Mouse (Mus musculus) kidney, embryonic 16.5 days (tissue): Measurements from ENCODE around the gene Slc4a3. TPM values are rescaled to one million over a fixed set of nuclear protein-coding genes. Genes with fewer than 3 reads are reported as not detected.

ENCODE experiments used
- ATAC-seq: fragments of 200-750 bp; cut with Nextera tagmentation; 2 replicates; pipeline ENCODE4 v1.8.0; 2017; ENCODE audit warnings: moderate TSS enrichment; ENCODE audit not compliant: low FRiP score, low TSS enrichment
- H3K27ac ChIP-seq: fragments of 300-500 bp; sonication (generic); 2 replicates; pipeline ENCODE4 v1.5.1; 2014; ENCODE audit warnings: low read length
- H3K27me3 ChIP-seq: fragments of 300-500 bp; sonication (generic); 2 replicates; pipeline ENCODE4 v1.6.1; 2014; ENCODE audit warnings: low read length, control low read depth, mixed read lengths; ENCODE audit not compliant: insufficient read depth
- H3K36me3 ChIP-seq: fragments of 300-500 bp; sonication (generic); 2 replicates; pipeline ENCODE4 v1.6.1; 2014; ENCODE audit warnings: low read length, control low read depth, mixed read lengths; ENCODE audit not compliant: insufficient read depth
- H3K4me1 ChIP-seq: fragments of 300-500 bp; sonication (generic); 2 replicates; pipeline ENCODE4 v1.6.1; 2014; ENCODE audit warnings: low read length, control low read depth, mixed read lengths; ENCODE audit not compliant: insufficient read depth
- H3K4me2 ChIP-seq: fragments of 300-500 bp; sonication (generic); replicated peaks from 2 replicates; pipeline ENCODE4 v1.6.1; 2014; ENCODE audit warnings: low read depth, low read length
- H3K4me3 ChIP-seq: fragments of 300-500 bp; sonication (generic); 2 replicates; pipeline ENCODE4 v1.5.1; 2014; ENCODE audit warnings: mild to moderate bottlenecking, low read length
- H3K9ac ChIP-seq: fragments of 300-500 bp; sonication (generic); replicated peaks from 2 replicates; pipeline ENCODE4 v1.6.1; 2014; ENCODE audit warnings: low read length
- H3K9me3 ChIP-seq: fragments of 300-500 bp; sonication (generic); 2 replicates; pipeline ENCODE4 v1.6.1; 2016; ENCODE audit warnings: low read length, control low read depth
- WGBS: fragments of 180-500 bp; shearing (Covaris S2); extraction: QIAGEN DNeasy Blood & Tissue Kit; methylation state at CpG from one replicate; pipeline ENCODE4 v1.1.7; 2014; 5-methylcytosine and 5-hydroxymethylcytosine counted together
- polyA plus RNA-seq: library from polyadenylated mRNA; unstranded; fragments of >200 nt; fragmentation: Nextera tagmentation; extraction: Ambion mirVana; gene quantifications from 2 replicates; pipeline ENCODE4 v1.2.1, GENCODE M21; 2015

The Slc4a3 gene
- polyA plus RNA-seq, 1 experiment from 2014 or later = 24.9 TPM

- H3K27ac ChIP-seq = peak overlapping the region; percentile 95
- peak overlapping the region; percentile 29 for H3K9ac ChIP-seq
- H3K4me3 ChIP-seq = no peak overlapping the region
- H3K4me1 ChIP-seq = peaks cover 16% of the 10 kb centered on the region
- WGBS = 51% methylated on average over 5 of the region's 5 CpGs
- ATAC-seq = no peak
- H3K27me3 ChIP-seq = no peaks in the 10 kb centered on the region
- no peak overlapping the region for H3K4me2 ChIP-seq
- no peaks in the 10 kb centered on the region for H3K9me3 ChIP-seq
- H3K36me3 ChIP-seq = no peaks in the 10 kb centered on the region
These were observed 26.5 kb upstream of the Slc4a3 start for GRCm38 (mm10) chr1:75519576-75519975.

- H3K9me3 ChIP-seq = no peaks in the 10 kb centered on the region
- H3K4me1 ChIP-seq = peaks cover 16% of the 10 kb centered on the region
- peak within 1 kb of the TSS; percentile 76 for H3K4me2 ChIP-seq
- peak within 1 kb of the TSS; percentile 95 for H3K27ac ChIP-seq
- no peaks in the 10 kb centered on the region for H3K27me3 ChIP-seq
- ATAC-seq = peak; percentile 98
- H3K4me3 ChIP-seq = peak within 1 kb of the TSS; percentile 66
- peaks cover 8% of the 10 kb centered on the region; the same call in 1 of the 2 replicates for H3K36me3 ChIP-seq
- peak within 1 kb of the TSS; percentile 64 for H3K9ac ChIP-seq
- under 1% methylated on average over 46 of the region's 46 CpGs for WGBS
These were observed 24.6 kb upstream of the Slc4a3 start, which contains the start of gene Stk11ip for GRCm38 (mm10) chr1:75521321-75522031. TSS of gene Stk11ip (plus strand) at chr1:75521529.

GRCm38 (mm10) chr1:75524679-75525078, 21.4 kb upstream of the Slc4a3 start:
- Histone ChIP-seq H3K27ac (no peak overlapping the region), H3K36me3 (peaks cover 39% of the 10 kb centered on the region; the same call in 1 of the 2 replicates), H3K4me2 (no peak overlapping the region), H3K9me3 (no peaks in the 10 kb centered on the region), H3K4me1 (peaks cover 9% of the 10 kb centered on the region), H3K27me3 (no peaks in the 10 kb centered on the region), H3K9ac (no peak overlapping the region), H3K4me3 (no peak overlapping the region)
- no peak for ATAC-seq
- 92% methylated on average over 7 of the region's 7 CpGs for WGBS

DNA sequence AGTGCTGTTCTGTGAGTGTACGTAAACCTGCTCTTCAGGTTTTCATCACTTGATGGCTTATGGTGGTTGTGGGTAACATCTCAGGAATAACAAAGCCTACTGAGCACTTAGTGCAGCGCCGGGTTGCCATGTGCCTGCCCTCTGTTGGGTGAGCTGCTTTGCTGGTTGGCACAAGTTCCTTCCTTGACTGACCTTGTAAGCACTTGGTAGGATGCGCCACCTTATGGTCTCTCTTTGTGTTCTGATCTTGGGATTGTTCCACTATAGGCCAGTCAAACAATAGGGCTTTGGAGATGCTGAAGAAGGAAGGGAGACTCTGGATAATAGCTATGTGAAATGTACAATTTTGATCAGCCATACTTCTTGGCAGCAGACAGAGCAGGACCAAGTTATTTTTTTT, 15.5 kb upstream of the Slc4a3 start:
- Histone ChIP-seq H3K36me3 (peaks cover 70% of the 10 kb centered on the region), H3K27ac (no peak overlapping the region), H3K27me3 (no peaks in the 10 kb centered on the region), H3K4me2 (no peak overlapping the region), H3K9ac (no peak overlapping the region), H3K4me1 (peaks cover 16% of the 10 kb centered on the region), H3K9me3 (no peaks in the 10 kb centered on the region), H3K4me3 (no peak overlapping the region)
- ATAC-seq = no peak
- WGBS = 81% methylated on average over 4 of the region's 4 CpGs

DNA sequence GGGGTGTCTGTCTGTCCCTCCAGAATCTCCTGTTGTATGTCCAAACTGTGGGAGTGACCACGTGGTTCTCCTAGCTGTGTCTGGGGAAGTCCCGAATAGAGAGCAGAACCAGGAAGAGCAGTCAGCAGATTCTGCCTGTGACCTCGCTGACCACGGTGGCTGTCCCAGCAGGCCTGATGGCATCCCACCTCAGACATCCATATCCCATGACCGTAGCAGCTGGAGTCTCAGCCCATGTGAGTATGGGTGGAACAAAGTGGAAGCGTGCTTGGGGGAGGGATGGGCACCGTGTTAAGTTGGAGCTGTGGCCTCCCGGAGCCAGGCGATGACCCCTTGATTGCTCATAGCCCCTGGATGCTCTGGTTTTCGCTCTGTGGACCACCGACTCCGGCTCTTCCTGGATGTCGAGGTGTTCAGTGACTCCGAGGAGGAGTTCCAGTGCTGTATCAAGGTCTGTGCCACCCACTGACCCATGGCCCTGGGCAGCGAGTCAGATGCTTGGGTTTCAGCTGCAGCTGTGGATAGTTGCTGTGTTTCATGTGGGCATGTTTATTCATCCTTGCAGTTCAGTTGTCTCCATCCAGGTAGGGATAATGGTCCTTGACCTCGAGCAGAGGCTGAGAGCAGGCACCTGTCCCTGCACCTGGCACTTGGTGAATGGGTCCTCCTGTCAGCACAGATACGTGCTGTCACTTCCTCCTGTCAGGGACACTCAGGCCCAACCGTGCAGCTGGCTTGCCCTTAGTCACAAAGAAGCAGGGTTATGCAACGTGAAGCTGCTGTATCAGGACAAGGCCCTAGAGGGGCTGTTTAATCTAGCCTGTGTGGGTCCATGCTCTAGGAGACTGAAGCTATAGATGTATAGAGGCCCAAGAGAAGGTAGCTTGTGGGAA, 13.5 kb upstream of the Slc4a3 start:
- Histone ChIP-seq H3K27me3 (no peaks in the 10 kb centered on the region), H3K4me1 (peaks cover 16% of the 10 kb centered on the region), H3K36me3 (peaks cover 63% of the 10 kb centered on the region), H3K4me2 (no peak overlapping the region), H3K9me3 (no peaks in the 10 kb centered on the region), H3K9ac (no peak overlapping the region), H3K4me3 (no peak overlapping the region), H3K27ac (0 out of 2 replicates have a peak overlapping the region, but pooled peaks have one; percentile 43)
- peak; percentile 46 for ATAC-seq
- 58% methylated on average over 19 of the region's 19 CpGs for WGBS

GRCm38 (mm10) chr1:75533325-75534252, 12.5 kb upstream of the Slc4a3 start:
- H3K36me3 ChIP-seq = peaks cover 52% of the 10 kb centered on the region
- no peak overlapping the region for H3K9ac ChIP-seq
- peak; percentile 35; the same call in 1 of the 2 replicates for ATAC-seq
- H3K9me3 ChIP-seq = no peaks in the 10 kb centered on the region
- H3K4me2 ChIP-seq = no peak overlapping the region
- no peak overlapping the region for H3K4me3 ChIP-seq
- 67% methylated on average over 19 of the region's 19 CpGs for WGBS
- H3K27me3 ChIP-seq = no peaks in the 10 kb centered on the region
- H3K4me1 ChIP-seq = peaks cover 16% of the 10 kb centered on the region
- H3K27ac ChIP-seq = no peak overlapping the region

DNA sequence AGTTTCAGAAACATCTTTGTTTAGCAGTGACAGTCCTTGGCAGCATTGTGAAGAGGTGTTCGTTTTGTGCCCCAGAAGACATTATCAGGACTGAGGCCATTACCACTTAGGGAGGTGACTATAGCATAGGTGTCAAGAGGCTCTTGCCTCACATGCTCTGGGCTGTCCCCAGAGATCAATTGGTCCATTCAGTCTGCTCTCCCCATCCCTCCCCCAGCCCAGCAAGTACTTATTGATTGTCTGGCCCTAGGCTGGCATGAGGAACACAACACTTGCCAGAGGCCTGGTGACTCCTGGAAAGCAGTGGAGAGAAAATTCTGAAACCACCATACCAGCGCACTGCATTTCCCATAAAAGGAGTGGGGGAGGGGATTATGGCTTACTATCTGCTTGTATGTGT, 8.5 kb upstream of the Slc4a3 start:
- no peak for ATAC-seq
- Histone ChIP-seq H3K4me2 (no peak overlapping the region), H3K27me3 (no peaks in the 10 kb centered on the region), H3K9me3 (no peaks in the 10 kb centered on the region), H3K4me3 (no peak overlapping the region), H3K27ac (no peak overlapping the region), H3K36me3 (peaks cover 28% of the 10 kb centered on the region), H3K4me1 (peaks cover 16% of the 10 kb centered on the region), H3K9ac (no peak overlapping the region)
- 65% methylated on average over 2 of the region's 2 CpGs for WGBS

DNA sequence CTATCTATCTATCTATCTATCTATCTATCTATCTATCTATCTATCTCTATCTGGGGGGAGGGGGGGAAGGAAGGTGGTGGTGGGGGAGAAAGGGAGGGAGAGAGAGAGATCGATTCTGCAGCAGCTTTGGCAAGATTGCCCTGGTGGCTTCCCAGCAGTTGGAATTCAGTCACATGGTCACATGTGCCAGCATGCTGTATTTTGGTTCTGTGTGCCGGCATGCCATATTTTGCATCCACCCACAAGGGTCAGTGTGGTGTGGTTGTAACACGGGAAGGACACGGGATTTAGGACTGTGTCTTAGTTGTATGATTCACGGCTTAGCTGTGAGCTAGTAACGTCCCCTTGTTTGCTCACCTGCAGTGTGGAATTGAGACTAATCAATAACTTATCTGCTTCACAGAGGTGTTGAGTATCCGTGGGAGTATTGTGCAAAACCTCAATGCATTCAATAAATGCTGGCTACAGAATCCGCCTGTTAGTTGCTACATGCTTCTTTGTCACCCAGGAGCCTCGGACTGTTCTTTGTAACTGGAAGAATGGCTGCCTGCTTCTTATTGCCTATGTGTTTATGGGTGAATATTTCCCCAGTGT, 7.4 kb upstream of the Slc4a3 start:
- Histone ChIP-seq H3K4me2 (no peak overlapping the region), H3K36me3 (peaks cover 22% of the 10 kb centered on the region), H3K4me1 (peaks cover 6% of the 10 kb centered on the region), H3K9me3 (no peaks in the 10 kb centered on the region), H3K4me3 (no peak overlapping the region), H3K27me3 (no peaks in the 10 kb centered on the region), H3K27ac (no peak overlapping the region), H3K9ac (no peak overlapping the region)
- 60% methylated on average over 9 of the region's 9 CpGs for WGBS
- ATAC-seq = no peak

DNA sequence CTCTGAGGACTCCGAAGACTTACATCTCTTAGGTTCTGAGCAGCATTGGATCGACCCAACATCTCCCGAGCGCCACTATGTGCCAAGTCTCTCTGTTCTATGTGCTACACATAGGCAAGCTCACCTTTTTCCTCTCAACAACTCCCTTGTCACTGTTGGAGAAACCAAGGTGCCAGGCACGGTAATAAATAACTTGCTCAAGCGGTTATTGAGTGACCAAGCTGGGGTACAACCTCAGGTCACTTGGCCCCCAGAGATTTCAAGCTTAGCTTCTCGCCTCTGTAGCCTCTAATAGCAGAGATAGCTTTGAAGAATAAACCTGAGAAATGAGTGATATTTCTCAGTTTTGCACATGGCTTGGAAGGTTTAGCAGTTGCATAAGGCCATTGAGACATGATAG, 4.6 kb upstream of the Slc4a3 start:
- Histone ChIP-seq H3K9ac (no peak overlapping the region), H3K9me3 (no peaks in the 10 kb centered on the region), H3K27me3 (no peaks in the 10 kb centered on the region), H3K4me1 (peaks cover 7% of the 10 kb centered on the region), H3K36me3 (peaks cover under 1% of the 10 kb centered on the region; the same call in 1 of the 2 replicates), H3K27ac (no peak overlapping the region), H3K4me3 (no peak overlapping the region), H3K4me2 (no peak overlapping the region)
- WGBS = 86% methylated on average over 7 of the region's 7 CpGs
- ATAC-seq = no peak
